Mouse (Mus musculus): ENCODE measurements around the gene Lmln.

DNA sequence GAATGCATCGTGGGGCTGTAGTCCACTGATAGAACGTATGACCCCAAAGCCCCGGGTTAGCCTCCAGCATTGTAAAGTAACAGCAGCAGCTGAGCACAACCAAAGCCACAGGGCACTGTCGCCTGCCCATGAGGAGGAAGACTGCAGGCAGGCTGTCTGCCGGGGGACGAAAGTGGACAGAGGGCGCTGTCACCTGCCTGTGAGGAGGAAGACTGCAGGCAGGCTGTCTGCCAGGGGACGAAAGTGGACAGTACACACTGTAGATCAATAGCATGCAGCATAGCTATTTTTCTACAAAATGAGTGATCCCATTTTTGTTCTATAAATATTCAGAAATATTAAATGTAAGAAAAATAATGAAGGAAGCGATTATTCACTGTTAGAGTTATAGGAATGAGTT lies 2.3 kb downstream of the Lmln start:
- TF ChIP-seq HCFC1 (IDR thresholded peaks at IDR 0.05; ENCODE audit: borderline replicate concordance, insufficient read depth, low read length), result no peak
- no peak for TF ChIP-seq ZC3H11A (IDR thresholded peaks at IDR 0.05; ENCODE audit: borderline replicate concordance, low read depth, low read length)
- no peak for TF ChIP-seq MAFK (IDR thresholded peaks at IDR 0.05; ENCODE audit: insufficient read depth, low read depth, low read length)
- TF ChIP-seq ZNF384 (IDR thresholded peaks at IDR 0.05; ENCODE audit: low read depth, low read length), result no peak
